Mouse (Mus musculus) midbrain, embryonic 13.5 days (tissue): Measurements from ENCODE around the gene Ace. TPM values are rescaled to one million over a fixed set of nuclear protein-coding genes. Genes with fewer than 3 reads are reported as not detected.
"Not testable (repeated sequence)": the region's sequence is repeated elsewhere in the genome, so short reads cannot be mapped to it uniquely, and the experiment has no call there.

Experiments
- ATAC-seq: fragments of 200-750 bp; cut with Nextera tagmentation; 2 replicates; pipeline ENCODE4 v1.8.0; 2017; ENCODE audit warnings: mild to moderate bottlenecking, moderate TSS enrichment, moderate library complexity
- H3K27ac ChIP-seq: fragments of 300-500 bp; sonication (generic); 2 replicates; pipeline ENCODE4 v1.5.1; 2015; ENCODE audit warnings: inconsistent platforms, mild to moderate bottlenecking, moderate library complexity
- H3K27me3 ChIP-seq: fragments of 300-500 bp; sonication (generic); 2 replicates; pipeline ENCODE4 v1.6.1; 2015; ENCODE audit warnings: mild to moderate bottlenecking, inconsistent platforms
- H3K36me3 ChIP-seq: fragments of 300-500 bp; sonication (generic); 2 replicates; pipeline ENCODE4 v1.6.1; 2015; ENCODE audit warnings: mild to moderate bottlenecking, inconsistent platforms
- H3K4me1 ChIP-seq: fragments of 300-500 bp; sonication (generic); replicated peaks from 2 replicates; pipeline ENCODE4 v1.6.1; 2015; ENCODE audit warnings: inconsistent platforms
- H3K4me2 ChIP-seq: fragments of 300-500 bp; sonication (generic); replicated peaks from 2 replicates; pipeline ENCODE4 v1.6.1; 2015; ENCODE audit warnings: moderate library complexity, mild to moderate bottlenecking, inconsistent platforms
- H3K4me3 ChIP-seq: fragments of 300-500 bp; sonication (generic); replicated peaks from 2 replicates; pipeline ENCODE4 v1.5.1; 2015; ENCODE audit warnings: mild to moderate bottlenecking, inconsistent platforms
- H3K9ac ChIP-seq: fragments of 300-500 bp; sonication (generic); replicated peaks from 2 replicates; pipeline ENCODE4 v1.6.1; 2015; ENCODE audit warnings: mild to moderate bottlenecking, inconsistent platforms
- H3K9me3 ChIP-seq: fragments of 300-500 bp; sonication (generic); 2 replicates; pipeline ENCODE4 v1.6.1; 2016; ENCODE audit warnings: mild to moderate bottlenecking, inconsistent platforms
- WGBS: fragments of 180-500 bp; shearing (Covaris S2); methylation state at CpG from one replicate; pipeline ENCODE4 v1.1.7; 2015; 5-methylcytosine and 5-hydroxymethylcytosine counted together
- polyA plus RNA-seq: library from polyadenylated mRNA; unstranded; fragments of >200 nt; fragmentation: Nextera tagmentation; extraction: Ambion mirVana; gene quantifications from 2 replicates; pipeline ENCODE4 v1.2.1, GENCODE M21; 2015

The Ace gene
- polyA plus RNA-seq, 1 experiment from 2014 or later, result 1.8 TPM

- no peak for ATAC-seq
- peaks cover 22% of the 10 kb centered on the region for H3K4me1 ChIP-seq
- no peaks in the 10 kb centered on the region for H3K36me3 ChIP-seq
- under 1% methylated on average over 24 of the region's 25 CpGs for WGBS
- no peak within 1 kb of the TSS for H3K9ac ChIP-seq
- no peaks in the 10 kb centered on the region for H3K9me3 ChIP-seq
- H3K27ac ChIP-seq, result no peak within 1 kb of the TSS
- H3K4me3 ChIP-seq, result peak within 1 kb of the TSS; percentile 16; the same call in 1 of the 2 replicates
- H3K27me3 ChIP-seq, result peaks cover 16% of the 10 kb centered on the region
- H3K4me2 ChIP-seq, result peak within 1 kb of the TSS; percentile 51
Measured at GRCm38 (mm10) chr11:106007821-106008220, 40.1 kb downstream of the Ace start, which contains the start of gene Kcnh6. Gene Kcnh6 (plus strand): TSS chr11:106008124.

DNA sequence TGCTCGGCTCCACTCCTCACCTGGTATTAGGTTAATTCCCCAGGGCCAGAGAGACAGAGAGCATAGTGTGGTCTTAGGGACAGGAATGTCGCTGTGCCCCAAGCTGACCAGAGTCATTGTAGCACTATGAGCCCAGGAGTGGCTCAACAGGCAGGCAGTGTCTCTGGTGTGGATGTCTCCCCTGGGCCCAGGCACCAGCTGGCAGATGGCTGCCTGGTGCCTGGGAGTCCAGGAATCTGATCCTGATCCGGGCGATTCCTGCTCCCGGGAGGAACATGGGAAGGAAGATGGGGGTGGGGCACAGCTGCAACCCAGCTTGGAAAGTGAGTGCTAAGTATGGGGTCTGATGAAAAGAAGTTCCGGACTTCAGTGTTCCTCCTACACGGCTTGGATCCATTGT, 45.0 kb downstream of the Ace start:
- no peaks in the 10 kb centered on the region for H3K36me3 ChIP-seq
- H3K27ac ChIP-seq, result no peak overlapping the region
- no peak overlapping the region for H3K4me2 ChIP-seq
- WGBS, result 57% methylated on average over 7 of the region's 7 CpGs
- no peaks in the 10 kb centered on the region for H3K9me3 ChIP-seq
- H3K4me1 ChIP-seq, result peaks cover 27% of the 10 kb centered on the region
- ATAC-seq, result no peak
- H3K4me3 ChIP-seq, result no peak overlapping the region
- H3K27me3 ChIP-seq, result peaks cover 13% of the 10 kb centered on the region
- H3K9ac ChIP-seq, result no peak overlapping the region

DNA sequence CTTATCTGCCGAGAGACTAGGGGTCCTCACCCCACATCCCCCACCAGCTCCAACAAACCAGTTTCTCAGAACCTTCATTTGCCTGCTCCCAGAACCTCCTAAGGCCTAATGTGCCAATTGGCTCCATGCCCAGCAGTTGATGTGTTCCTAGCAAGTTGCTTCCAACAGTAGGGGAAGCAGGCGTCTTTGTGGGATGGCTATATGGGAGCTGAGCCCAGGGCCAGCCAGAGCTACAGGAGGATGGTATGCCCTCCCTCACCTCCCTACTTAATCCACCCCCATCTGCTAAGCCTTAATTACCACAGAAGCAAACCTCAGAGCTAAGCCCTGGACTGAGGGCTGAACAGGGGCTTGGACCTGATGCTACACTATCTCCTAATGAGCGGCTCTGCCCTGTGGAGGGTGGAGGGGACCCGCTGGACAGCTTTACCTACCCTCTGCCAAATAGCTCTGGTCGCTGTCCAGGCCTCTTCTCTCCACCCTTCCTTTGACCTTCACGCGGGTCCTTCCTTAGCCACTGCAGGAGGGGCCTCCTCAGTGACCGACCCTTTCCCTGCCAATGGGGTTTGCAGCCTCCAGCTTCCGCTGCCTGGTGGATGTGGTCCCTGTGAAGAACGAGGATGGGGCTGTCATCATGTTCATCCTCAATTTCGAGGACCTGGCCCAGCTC, 45.9 kb downstream of the Ace start:
- no peak overlapping the region for H3K27ac ChIP-seq
- H3K4me2 ChIP-seq, result no peak overlapping the region
- H3K9ac ChIP-seq, result no peak overlapping the region
- ATAC-seq, result no peak
- no peaks in the 10 kb centered on the region for H3K36me3 ChIP-seq
- peaks cover 11% of the 10 kb centered on the region for H3K27me3 ChIP-seq
- H3K9me3 ChIP-seq, result no peaks in the 10 kb centered on the region
- peaks cover 23% of the 10 kb centered on the region for H3K4me1 ChIP-seq
- H3K4me3 ChIP-seq, result no peak overlapping the region
- WGBS, result 73% methylated on average over 11 of the region's 11 CpGs

DNA sequence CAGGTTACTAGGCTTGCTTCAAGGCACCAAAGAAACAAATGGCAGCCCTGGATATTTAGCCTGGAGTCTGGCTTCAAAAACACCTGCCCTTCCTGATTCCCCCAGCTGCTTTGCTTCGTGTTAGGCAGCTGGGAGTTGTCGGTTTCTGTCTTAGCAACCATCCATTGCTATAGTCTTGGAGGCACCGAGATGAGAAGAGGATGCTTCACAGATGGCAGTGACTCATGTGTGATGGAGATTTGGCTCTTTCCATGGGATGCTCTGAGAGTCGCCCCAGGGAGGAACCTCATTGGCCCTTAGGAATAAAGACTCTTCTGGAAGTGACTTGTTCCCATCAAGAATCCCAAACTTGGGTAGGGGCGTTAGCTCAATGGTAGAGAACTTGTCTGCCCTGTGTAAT, 48.7 kb downstream of the Ace start:
- no peak for ATAC-seq
- Histone ChIP-seq H3K4me3 (no peak overlapping the region), H3K9ac (no peak overlapping the region), H3K27ac (no peak overlapping the region), H3K9me3 (no peaks in the 10 kb centered on the region), H3K36me3 (no peaks in the 10 kb centered on the region), H3K4me2 (no peak overlapping the region), H3K4me1 (peaks cover 30% of the 10 kb centered on the region), H3K27me3 (peaks cover 14% of the 10 kb centered on the region; the same call in 1 of the 2 replicates)
- WGBS, result 78% methylated on average over 5 of the region's 5 CpGs

DNA sequence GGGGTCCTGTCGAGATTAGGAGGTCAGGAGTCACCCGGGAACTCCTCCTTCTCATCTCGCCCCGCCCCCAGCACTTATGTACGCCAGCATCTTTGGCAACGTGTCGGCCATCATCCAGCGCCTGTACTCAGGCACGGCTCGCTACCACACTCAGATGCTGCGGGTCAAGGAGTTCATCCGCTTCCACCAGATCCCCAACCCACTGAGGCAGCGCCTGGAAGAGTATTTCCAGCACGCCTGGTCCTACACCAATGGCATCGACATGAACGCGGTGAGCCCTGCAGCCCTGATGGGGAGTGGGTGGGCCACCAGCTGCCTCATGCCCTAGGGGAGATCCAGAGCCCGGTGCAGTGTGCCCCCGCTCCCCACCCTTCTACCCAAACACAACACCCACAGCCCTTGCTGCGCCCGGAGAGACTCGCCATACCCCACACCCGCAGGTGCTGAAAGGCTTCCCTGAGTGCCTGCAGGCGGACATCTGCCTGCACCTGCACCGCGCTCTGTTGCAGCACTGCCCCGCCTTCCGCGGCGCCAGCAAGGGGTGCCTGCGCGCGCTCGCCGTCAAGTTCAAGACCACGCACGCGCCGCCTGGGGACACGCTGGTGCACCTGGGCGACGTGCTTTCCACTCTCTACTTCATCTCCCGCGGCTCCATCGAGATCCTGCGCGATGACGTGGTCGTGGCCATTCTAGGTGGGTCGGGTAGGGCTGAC, 52.5 kb downstream of the Ace start:
- Histone ChIP-seq H3K9ac (peak overlapping the region; percentile 66), H3K4me2 (peak overlapping the region; percentile 81), H3K27ac (peak overlapping the region; percentile 40), H3K4me1 (peaks cover 14% of the 10 kb centered on the region), H3K9me3 (no peaks in the 10 kb centered on the region), H3K27me3 (peaks cover 21% of the 10 kb centered on the region), H3K4me3 (peak overlapping the region; percentile 47), H3K36me3 (no peaks in the 10 kb centered on the region)
- ATAC-seq, result peak; percentile 75
- under 1% methylated on average over 50 of the region's 50 CpGs for WGBS

DNA sequence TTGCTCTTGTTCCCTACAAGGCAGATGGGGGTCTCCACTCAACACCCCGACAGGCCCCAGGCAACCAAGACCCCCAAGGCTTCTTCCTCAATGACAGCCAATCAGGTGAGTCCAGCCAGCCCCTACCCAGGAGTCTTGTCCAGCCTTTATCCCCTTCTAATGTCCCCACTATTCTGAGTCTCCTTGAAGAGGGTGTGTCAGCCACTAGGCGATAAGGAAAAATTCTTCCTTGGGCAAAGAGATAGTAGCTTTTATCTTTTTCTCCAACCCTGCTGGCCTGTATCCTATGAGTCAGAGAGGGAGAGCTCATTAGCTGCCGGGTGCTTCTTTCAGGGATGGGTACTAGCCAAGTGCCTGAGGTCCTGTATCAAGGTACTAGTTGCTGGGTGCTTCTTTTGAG, 58.0 kb downstream of the Ace start:
- 84% methylated on average over 3 of the region's 3 CpGs for WGBS
- no peak overlapping the region for H3K4me2 ChIP-seq

GRCm38 (mm10) chr11:106026465-106027151, 58.9 kb downstream of the Ace start:
- no peak for ATAC-seq
- Histone ChIP-seq H3K9me3 (no peaks in the 10 kb centered on the region), H3K9ac (no peak overlapping the region), H3K27me3 (peaks cover 5% of the 10 kb centered on the region), H3K27ac (no peak overlapping the region), H3K36me3 (no peaks in the 10 kb centered on the region; the same call in 1 of the 2 replicates), H3K4me1 (no peaks in the 10 kb centered on the region), H3K4me2 (no peak overlapping the region), H3K4me3 (no peak overlapping the region)
- WGBS, result 43% methylated on average over 10 of the region's 11 CpGs

More for the DNA sequence above, 58.0 kb downstream of the Ace start:
- Histone ChIP-seq H3K9ac (no peak overlapping the region), H3K4me3 (no peak overlapping the region), H3K9me3 (no peaks in the 10 kb centered on the region), H3K4me1 (0 out of 2 replicates have a peak, but pooled peaks cover 4% of the 10 kb centered on the region), H3K27ac (no peak overlapping the region), H3K27me3 (peaks cover 14% of the 10 kb centered on the region), H3K36me3 (no peaks in the 10 kb centered on the region; the same call in 1 of the 2 replicates)
- ATAC-seq, result no peak; the same call in 1 of the 2 replicates

GRCm38 (mm10) chr11:106027607-106028006, 59.9 kb downstream of the Ace start:
- Histone ChIP-seq H3K4me3 (no peak overlapping the region), H3K27me3 (no peaks in the 10 kb centered on the region; the same call in 1 of the 2 replicates), H3K9ac (no peak overlapping the region), H3K36me3 (no peaks in the 10 kb centered on the region; the same call in 1 of the 2 replicates), H3K4me1 (no peaks in the 10 kb centered on the region), H3K27ac (no peak overlapping the region), H3K9me3 (no peaks in the 10 kb centered on the region), H3K4me2 (no peak overlapping the region)
- peak; percentile 58; the same call in 1 of the 2 replicates for ATAC-seq
- WGBS, result 95% methylated on average over 5 of the region's 5 CpGs

- Histone ChIP-seq H3K4me3 (peak overlapping the region; percentile 34), H3K4me1 (peaks cover 14% of the 10 kb centered on the region), H3K27ac (peak overlapping the region; percentile 73), H3K9ac (peak overlapping the region; percentile 54), H3K4me2 (peak overlapping the region; percentile 33; the same call in 1 of the 2 replicates)
- H3K27me3 ChIP-seq, ATAC-seq, H3K9me3 ChIP-seq, H3K36me3 ChIP-seq: not testable (repeated sequence)
- WGBS, result 18% methylated on average over 7 of the region's 25 CpGs
Measured at GRCm38 (mm10) chr11:106032074-106032473, 64.3 kb downstream of the Ace start.

DNA sequence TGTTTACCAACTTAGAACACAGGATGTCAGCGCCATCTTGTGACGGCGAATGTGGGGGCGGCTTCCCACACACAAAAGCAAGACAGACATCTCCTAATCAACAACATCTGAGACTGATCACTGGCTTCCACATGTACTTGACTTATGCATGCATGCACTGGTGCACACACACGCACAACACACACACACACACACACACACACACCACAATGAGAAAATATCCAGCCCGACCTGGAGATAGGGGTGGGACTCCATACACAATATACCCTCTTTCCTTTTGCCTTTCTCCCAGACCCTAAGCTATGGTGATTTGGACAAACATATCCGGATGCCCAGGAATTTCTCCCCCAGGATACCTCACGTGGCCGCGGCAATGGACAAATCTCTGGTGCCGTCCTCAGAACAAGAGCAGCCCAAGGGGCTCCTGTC, 65.8 kb downstream of the Ace start:
- peaks cover 24% of the 10 kb centered on the region for H3K4me1 ChIP-seq
- no peaks in the 10 kb centered on the region for H3K27me3 ChIP-seq
- H3K9me3 ChIP-seq, result no peaks in the 10 kb centered on the region
- peak overlapping the region; percentile 79 for H3K27ac ChIP-seq
- peak overlapping the region; percentile 52 for H3K9ac ChIP-seq
- H3K36me3 ChIP-seq, result no peaks in the 10 kb centered on the region
- H3K4me3 ChIP-seq, result peak overlapping the region; percentile 16
- 31% methylated on average over 11 of the region's 11 CpGs for WGBS
- 0 out of 2 replicates have a peak, but pooled peaks have one; percentile 7 for ATAC-seq
- H3K4me2 ChIP-seq, result peak overlapping the region; percentile 39

DNA sequence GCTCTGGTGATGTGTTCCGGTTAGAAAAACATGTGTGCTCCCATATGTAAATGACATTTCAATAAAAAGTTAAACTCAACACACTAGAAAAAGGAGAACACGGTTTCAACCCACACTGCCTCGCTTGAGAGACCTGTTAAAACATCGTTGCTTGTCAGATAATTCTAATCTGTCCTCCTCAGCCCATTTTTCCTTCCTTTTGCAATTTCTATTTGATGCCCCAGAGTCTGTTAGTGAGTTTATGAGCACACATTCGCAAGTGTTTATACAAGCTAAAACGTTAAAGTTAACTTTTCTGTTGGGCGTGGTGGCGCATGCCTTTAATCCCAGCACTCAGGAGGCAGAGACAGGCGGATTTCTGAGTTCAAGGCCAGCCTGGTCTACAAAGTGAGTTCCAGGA, 67.2 kb downstream of the Ace start:
- ATAC-seq, result no peak
- no peak overlapping the region for H3K27ac ChIP-seq
- H3K9ac ChIP-seq, result no peak overlapping the region
- H3K9me3 ChIP-seq, result no peaks in the 10 kb centered on the region
- no peaks in the 10 kb centered on the region for H3K27me3 ChIP-seq
- H3K4me1 ChIP-seq, result peaks cover 37% of the 10 kb centered on the region
- H3K4me3 ChIP-seq, result no peak overlapping the region
- H3K4me2 ChIP-seq, result no peak overlapping the region
- WGBS, result 88% methylated on average over 9 of the region's 9 CpGs
- H3K36me3 ChIP-seq, result no peaks in the 10 kb centered on the region
